Mouse (Mus musculus) limb, embryonic 10.5 days (tissue): ENCODE results near the gene Srgap2. TPM values are rescaled to one million over a fixed set of nuclear protein-coding genes. Genes with fewer than 3 reads are reported as not detected.
"Not testable (repeated sequence)": the region's sequence is repeated elsewhere in the genome, so short reads cannot be mapped to it uniquely, and the experiment has no call there.

Experiments
- DNase-seq: peaks from one replicate; pipeline ENCODE4 v3.0.0-alpha.2; 2017; ENCODE audit warnings: low spot score
- H3K27ac ChIP-seq: fragments of 300-500 bp; sonication (generic); 2 replicates; pipeline ENCODE4 v1.5.1; 2016; ENCODE audit warnings: mild to moderate bottlenecking
- H3K27me3 ChIP-seq: fragments of 300-500 bp; sonication (generic); 2 replicates; pipeline ENCODE4 v1.6.1; 2016; ENCODE audit warnings: low read depth, mild to moderate bottlenecking; ENCODE audit not compliant: poor library complexity, severe bottlenecking
- H3K36me3 ChIP-seq: fragments of 300-500 bp; sonication (generic); 2 replicates; pipeline ENCODE4 v1.6.1; 2016; ENCODE audit warnings: mild to moderate bottlenecking, moderate library complexity
- H3K4me1 ChIP-seq: fragments of 300-500 bp; sonication (generic); 2 replicates; pipeline ENCODE4 v1.6.1; 2016
- H3K4me3 ChIP-seq: fragments of 300-500 bp; sonication (generic); 2 replicates; pipeline ENCODE4 v1.5.1; 2016; ENCODE audit warnings: mild to moderate bottlenecking, moderate library complexity
- H3K9me3 ChIP-seq: fragments of 300-500 bp; sonication (generic); replicated peaks from 2 replicates; pipeline ENCODE4 v1.6.1; 2016; ENCODE audit warnings: mild to moderate bottlenecking
- WGBS: fragments of 180-500 bp; shearing (Covaris S2); methylation state at CpG from one replicate; pipeline ENCODE4 v1.1.7; 2016; 5-methylcytosine and 5-hydroxymethylcytosine counted together
- polyA plus RNA-seq: library from polyadenylated mRNA; unstranded; fragments of >200 nt; fragmentation: Nextera tagmentation; extraction: Ambion mirVana; gene quantifications from 2 replicates; pipeline ENCODE4 v1.2.1, GENCODE M21; 2016

Srgap2 gene
- polyA plus RNA-seq, 1 experiment from 2014 or later = 17.2 TPM

DNA sequence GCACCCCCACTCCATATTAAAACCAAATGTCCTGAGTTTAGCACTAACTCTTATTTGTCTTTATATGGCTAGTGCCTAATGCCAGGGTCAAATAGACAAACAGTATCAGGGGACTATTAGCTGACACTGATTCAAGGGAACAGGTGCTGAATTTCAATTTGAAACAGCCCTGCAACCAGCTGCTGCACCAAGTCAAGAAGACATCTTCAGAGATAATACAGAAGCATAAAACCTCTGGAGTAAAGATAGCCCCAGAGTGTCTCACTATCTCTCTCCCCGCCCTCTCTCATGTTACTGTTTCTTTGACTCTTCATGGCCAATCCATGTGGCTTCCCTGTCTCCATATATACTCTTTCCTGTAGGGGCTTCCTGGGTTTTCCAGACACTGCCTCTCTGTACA lies 167.5 kb downstream of the Srgap2 start:
- H3K4me1 ChIP-seq = peaks cover 5% of the 10 kb centered on the region
- H3K9me3 ChIP-seq = no peaks in the 10 kb centered on the region
- WGBS = 97% methylated on average over 1 of the region's 1 CpGs
- no peaks in the 10 kb centered on the region for H3K27me3 ChIP-seq
- no peak overlapping the region for H3K4me3 ChIP-seq
- H3K36me3 ChIP-seq = peaks cover 47% of the 10 kb centered on the region
- H3K27ac ChIP-seq = no peak overlapping the region
- no peak for DNase-seq

DNA sequence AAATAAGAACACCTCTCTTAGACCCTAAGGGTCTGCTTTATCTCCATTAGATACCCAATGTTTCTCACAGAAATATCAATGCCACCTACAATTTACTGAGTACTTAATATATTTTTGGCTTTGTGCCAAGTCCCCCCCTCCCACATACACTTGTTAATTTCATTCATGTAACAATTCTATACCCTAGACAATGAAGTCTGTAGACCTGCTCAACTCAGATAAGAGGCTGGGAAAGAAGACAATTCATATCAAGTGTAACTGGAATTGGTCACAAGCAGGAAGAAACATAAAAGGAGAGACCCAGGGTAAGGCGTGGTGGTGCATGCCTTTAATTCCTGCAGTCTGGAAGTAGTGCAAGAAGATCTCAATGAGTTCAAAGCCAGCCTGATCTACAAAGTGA lies 169.9 kb downstream of the Srgap2 start:
- Histone ChIP-seq H3K36me3 (peaks cover 40% of the 10 kb centered on the region), H3K27me3 (no peaks in the 10 kb centered on the region), H3K27ac (no peak overlapping the region), H3K4me3 (no peak overlapping the region), H3K9me3 (no peaks in the 10 kb centered on the region), H3K4me1 (peaks cover 5% of the 10 kb centered on the region)
- no peak for DNase-seq
- WGBS = 100% methylated on average over 1 of the region's 1 CpGs

DNA sequence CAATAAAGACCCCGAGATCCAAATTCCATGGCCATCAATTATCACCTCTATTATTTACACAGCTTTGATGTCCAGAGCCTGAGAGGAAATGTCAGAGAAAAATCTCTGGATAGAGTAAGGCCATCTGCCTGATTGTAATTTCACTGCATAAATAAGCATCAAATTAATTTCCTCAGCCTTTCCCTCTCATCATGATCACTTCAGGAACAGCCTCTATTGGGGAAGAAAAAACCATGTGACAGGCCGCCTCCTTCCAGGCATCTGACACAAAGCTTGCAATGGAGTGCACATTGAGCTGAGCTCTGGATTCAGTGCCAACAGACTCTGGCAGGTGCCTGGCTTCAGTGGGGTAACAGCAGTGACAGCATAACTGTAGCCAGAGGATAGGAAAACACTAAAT lies 175.7 kb downstream of the Srgap2 start:
- Histone ChIP-seq H3K27ac (no peak overlapping the region), H3K4me3 (no peak overlapping the region), H3K36me3 (peaks cover 66% of the 10 kb centered on the region), H3K4me1 (no peaks in the 10 kb centered on the region), H3K27me3 (no peaks in the 10 kb centered on the region), H3K9me3 (no peaks in the 10 kb centered on the region)
- no peak for DNase-seq
- 80% methylated on average over 2 of the region's 2 CpGs for WGBS

DNA sequence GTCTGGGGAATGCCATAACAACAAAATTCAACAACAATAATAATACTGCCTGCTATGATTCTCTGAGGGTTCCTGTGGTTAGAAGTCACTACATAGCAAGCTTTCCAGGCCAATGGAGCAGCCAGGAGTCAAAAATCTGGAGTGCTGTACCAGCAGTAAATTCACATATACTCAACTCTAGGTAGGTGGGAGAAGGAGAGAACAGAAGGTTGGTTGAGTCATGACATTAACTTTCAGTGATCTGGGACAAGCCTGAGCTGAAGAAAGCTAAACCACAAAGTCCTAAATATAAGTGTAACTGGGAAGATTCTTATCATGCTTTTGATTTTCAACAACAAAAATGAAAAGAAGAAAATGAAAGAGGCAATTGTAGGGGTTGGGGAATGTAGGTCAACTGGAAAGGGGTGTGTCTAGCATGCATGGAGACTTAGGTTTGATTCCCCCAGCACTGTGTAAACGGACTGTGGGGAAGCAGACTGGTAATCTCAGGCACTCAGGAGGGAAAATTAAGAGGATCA lies 177.1 kb downstream of the Srgap2 start:
- 83% methylated on average over 1 of the region's 1 CpGs for WGBS
- no peak for DNase-seq
- Histone ChIP-seq H3K4me1 (no peaks in the 10 kb centered on the region), H3K36me3 (peaks cover 61% of the 10 kb centered on the region), H3K9me3 (no peaks in the 10 kb centered on the region), H3K27me3 (no peaks in the 10 kb centered on the region), H3K4me3 (no peak overlapping the region), H3K27ac (no peak overlapping the region)

DNA sequence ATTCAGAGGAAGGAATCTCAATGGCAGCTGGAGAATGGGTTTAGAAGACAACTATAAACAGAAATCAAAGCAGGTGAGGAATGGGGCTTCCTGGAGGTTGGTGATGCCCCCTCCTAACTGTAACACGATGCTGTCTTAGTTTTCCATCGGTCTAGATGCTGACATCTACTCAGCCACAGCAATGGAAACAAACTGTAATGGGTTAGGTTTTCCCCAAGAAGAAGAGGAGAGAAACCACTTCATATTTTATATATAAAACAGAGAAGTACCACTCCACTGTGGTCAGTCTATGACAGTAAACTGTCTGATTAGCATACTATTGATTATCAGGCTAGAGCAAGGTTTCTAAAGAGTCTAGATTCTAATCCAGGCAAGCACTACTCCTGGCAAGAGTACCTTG lies 179.4 kb downstream of the Srgap2 start:
- no peak overlapping the region for H3K27ac ChIP-seq
- 81% methylated on average over 2 of the region's 2 CpGs for WGBS
- no peaks in the 10 kb centered on the region for H3K9me3 ChIP-seq
- DNase-seq = no peak
- no peaks in the 10 kb centered on the region for H3K27me3 ChIP-seq
- H3K4me3 ChIP-seq = no peak overlapping the region
- H3K4me1 ChIP-seq = no peaks in the 10 kb centered on the region
- H3K36me3 ChIP-seq = peaks cover 65% of the 10 kb centered on the region

DNA sequence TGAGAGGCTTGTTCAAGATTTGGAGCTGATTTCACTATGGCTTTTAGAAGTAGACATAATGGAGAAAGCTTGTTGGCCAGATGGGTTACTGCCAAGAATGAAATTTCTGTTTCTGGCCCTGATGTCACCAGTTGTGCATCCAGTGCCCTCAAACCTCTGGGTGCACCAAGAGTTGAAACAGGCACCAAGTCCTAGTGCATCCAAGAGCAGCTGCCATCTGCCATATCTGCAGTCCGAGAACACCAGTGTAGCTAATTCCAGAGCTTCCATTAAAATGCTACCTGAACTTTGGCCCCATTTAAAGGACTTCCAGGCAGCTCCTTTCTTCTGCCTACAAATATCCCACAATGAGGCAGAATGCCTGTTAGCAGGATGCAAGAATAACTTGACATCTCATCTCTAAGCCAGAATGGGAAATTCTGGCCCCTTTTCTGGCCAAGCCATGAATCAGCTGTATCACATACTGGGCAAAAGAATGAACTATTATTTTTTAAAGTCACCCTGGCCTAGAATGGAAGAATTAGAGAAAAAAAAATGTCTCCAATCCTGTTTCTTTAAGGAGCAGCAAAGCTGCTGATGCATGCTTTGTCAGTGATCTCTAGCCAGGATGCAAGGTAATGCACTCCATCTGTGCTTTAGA lies 180.1 kb downstream of the Srgap2 start:
- Histone ChIP-seq H3K4me1 (no peaks in the 10 kb centered on the region), H3K27ac (no peak overlapping the region), H3K27me3 (no peaks in the 10 kb centered on the region), H3K4me3 (no peak overlapping the region), H3K9me3 (no peaks in the 10 kb centered on the region), H3K36me3 (peaks cover 63% of the 10 kb centered on the region)
- 66% methylated on average over 1 of the region's 1 CpGs for WGBS
- no peak for DNase-seq

DNA sequence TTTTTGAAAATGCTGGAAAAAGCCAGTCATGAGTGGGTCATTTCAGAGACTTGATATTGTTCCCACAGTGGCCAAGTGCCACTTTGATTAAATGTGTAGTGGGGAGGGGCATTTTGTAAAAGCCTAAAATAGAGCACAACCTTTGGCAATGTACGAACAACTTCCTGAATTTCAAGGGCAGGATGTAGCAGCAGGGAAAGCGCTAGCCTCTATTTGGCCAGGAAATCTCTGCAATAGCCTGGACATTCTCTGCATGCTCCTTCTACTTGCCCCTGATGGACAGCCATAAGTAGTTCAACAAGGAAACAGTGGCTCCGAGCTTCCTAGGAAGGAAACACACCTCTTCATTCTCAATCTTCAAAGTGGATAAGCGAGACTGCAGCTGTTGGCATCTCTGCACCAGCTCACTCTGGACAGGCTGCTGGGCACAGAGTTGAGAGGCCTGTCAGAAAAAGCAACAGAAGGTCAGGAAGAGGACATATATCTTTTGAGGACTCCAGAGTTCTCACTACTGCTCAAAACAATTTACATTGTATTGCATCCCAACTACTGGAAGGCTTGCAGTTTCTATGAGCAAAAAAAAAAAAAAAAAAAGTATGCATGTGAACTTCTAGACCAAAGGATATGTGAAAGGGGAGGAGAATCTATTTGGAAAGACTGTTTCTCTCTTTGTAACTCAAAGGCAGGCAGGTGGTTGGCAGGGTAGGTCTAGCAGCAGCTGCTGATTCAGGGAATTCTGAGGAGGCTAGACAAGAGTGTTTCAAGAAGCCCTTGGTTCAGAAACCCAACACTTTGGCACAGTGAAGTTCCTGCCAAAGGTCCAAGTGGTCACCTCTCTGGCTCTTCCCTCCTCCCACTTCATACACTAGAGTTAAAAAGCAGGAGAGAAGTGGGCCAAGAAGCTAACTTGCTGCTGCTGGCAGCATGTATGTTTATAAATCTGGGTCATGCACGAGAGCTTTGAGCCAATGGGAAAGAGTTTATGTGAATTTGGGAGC lies 181.4 kb downstream of the Srgap2 start:
- Histone ChIP-seq H3K4me3 (no peak overlapping the region), H3K27ac (no peak overlapping the region), H3K4me1 (no peaks in the 10 kb centered on the region), H3K9me3 (no peaks in the 10 kb centered on the region), H3K36me3 (peaks cover 63% of the 10 kb centered on the region), H3K27me3 (no peaks in the 10 kb centered on the region)
- 84% methylated on average over 5 of the region's 5 CpGs for WGBS
- DNase-seq = no peak

DNA sequence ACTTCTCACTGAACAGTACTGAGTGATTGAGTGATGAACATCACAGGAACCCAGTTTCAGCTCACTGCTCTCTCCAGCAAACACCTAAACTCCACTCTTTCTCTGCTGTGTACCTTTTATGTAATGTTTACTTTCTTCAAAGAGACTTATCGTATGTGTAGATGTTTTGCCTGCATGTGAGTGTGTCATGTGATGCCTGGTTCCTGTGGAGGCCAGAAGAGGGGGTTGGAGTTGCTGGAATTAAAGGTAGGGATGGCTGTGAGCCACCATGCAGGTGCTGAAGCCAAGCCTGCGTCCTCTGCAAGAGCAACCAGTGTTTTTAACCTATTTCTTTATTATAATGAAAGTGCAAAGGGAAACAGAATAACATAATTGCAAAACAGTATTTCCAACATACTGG lies 182.5 kb downstream of the Srgap2 start:
- Histone ChIP-seq H3K27me3 (no peaks in the 10 kb centered on the region), H3K4me1 (no peaks in the 10 kb centered on the region), H3K4me3 (no peak overlapping the region), H3K27ac (no peak overlapping the region), H3K9me3 (no peaks in the 10 kb centered on the region), H3K36me3 (peaks cover 57% of the 10 kb centered on the region)
- no peak for DNase-seq
- 86% methylated on average over 2 of the region's 2 CpGs for WGBS

DNA sequence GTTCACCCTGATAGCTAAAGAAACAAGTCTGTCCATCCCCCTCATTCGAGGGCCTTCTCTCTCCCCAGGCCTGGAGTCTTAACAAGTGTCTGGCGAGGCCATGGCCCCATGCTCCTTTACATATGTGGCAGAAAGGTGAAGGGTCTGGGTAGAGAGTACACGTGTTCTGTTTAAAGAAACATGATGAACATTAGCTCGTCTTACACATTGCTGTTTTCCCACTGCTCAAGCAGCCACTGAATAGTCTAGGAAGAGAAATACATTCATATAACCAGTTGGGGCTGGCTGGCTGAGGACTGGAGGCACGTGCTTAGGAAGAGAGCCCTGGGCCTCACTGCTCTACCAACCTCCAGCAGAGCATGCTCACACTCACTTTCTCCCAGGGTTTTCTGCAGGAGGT lies 191.1 kb downstream of the Srgap2 start:
- Histone ChIP-seq H3K4me3 (no peak overlapping the region), H3K36me3 (peaks cover 49% of the 10 kb centered on the region), H3K27ac (no peak overlapping the region), H3K9me3 (no peaks in the 10 kb centered on the region), H3K27me3 (no peaks in the 10 kb centered on the region), H3K4me1 (no peaks in the 10 kb centered on the region)
- WGBS = 85% methylated on average over 5 of the region's 5 CpGs
- DNase-seq = no peak

DNA sequence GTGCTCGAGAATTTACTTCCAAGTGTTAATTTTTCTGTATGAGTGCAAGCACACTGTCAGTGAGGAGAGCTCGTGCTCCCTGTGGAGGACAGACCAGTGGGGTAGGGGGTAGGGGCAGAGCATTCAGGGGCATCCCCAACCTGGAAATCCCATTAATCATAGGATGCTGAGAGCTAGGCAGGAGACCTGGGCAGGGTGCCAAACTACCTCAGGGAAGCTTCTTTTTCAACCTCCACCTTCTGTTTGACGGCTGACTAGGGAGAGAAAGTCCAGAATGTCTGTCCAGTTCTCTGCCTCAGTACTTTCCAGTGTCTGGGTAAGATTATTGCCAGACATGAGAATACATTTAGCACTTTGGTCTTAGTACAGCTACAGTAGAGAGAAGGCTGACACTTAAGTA lies 191.5 kb downstream of the Srgap2 start:
- peaks cover 51% of the 10 kb centered on the region for H3K36me3 ChIP-seq

DNA sequence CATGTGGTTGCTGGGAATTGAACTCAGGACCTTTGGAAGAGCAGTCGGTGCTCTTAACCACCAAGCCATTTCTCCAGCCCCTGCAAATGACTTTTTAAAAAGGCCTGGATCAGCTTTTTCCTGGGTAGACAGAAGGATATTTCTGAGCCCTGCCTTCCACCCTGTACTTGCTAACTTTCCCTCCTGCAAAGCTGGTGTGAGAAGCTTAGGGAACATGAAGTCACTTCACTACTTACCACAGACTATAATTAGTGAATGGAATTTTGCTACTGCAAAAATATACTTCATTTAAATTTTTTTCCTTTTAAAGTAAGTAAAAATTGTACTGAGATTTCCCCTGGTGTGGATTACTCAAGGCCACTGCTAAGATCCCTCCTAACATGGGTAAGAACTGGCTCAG lies 196.0 kb downstream of the Srgap2 start:
- H3K27me3 ChIP-seq = no peaks in the 10 kb centered on the region
- no peaks in the 10 kb centered on the region for H3K4me1 ChIP-seq
- H3K27ac ChIP-seq = no peak overlapping the region
- no peak for DNase-seq
- WGBS = 88% methylated on average over 1 of the region's 1 CpGs
- no peak overlapping the region for H3K4me3 ChIP-seq
- H3K9me3 ChIP-seq = no peaks in the 10 kb centered on the region
- H3K36me3 ChIP-seq = peaks cover 66% of the 10 kb centered on the region

More for the DNA sequence above, 191.5 kb downstream of the Srgap2 start:
- Histone ChIP-seq H3K9me3 (no peaks in the 10 kb centered on the region), H3K4me1 (no peaks in the 10 kb centered on the region), H3K27ac (no peak overlapping the region), H3K27me3 (no peaks in the 10 kb centered on the region), H3K4me3 (no peak overlapping the region)
- no peak for DNase-seq
- 86% methylated on average over 3 of the region's 3 CpGs for WGBS

DNA sequence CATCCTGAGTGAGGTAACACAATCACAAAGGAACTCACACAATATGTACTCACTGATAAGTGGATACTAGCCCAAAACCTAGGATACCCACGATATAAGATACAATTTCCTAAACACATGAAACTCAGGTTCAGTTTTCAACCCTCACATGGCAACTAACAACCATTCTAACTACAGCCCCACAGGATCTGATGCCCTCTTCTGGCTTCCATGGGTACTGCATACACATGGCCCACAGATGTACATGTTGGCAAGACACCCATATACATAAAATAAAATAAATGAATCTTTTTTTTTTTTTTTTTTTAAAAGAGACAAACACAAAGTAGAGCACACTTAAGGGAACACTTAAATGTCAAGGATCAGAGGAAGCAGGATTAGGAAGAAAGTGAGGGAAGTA lies 198.1 kb downstream of the Srgap2 start:
- not testable (repeated sequence) for H3K27me3 ChIP-seq, H3K4me1 ChIP-seq, H3K9me3 ChIP-seq, H3K4me3 ChIP-seq, DNase-seq, H3K27ac ChIP-seq
- 100% methylated on average over 1 of the region's 1 CpGs for WGBS
- H3K36me3 ChIP-seq = peaks cover 62% of the 10 kb centered on the region

DNA sequence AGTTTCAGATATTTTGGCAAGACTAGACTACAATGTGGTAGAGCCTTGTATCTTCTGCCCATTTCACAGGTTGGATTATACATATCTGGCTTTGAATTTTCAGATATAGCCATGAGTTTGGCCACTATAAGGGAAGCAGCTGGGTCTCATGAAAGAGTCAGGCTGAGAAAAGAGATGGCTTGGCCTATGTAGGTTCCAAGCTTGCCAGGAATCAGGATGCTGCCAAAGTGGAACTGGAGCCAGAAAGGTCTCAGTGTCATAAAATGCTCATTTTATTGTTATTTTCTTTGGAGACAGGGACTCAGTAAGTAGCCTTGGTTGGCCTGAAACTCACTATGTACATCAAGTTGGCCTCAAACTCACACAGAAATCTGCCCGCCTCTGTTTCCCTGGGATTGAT lies 200.0 kb downstream of the Srgap2 start:
- Histone ChIP-seq H3K4me1 (no peaks in the 10 kb centered on the region), H3K27ac (no peak overlapping the region), H3K27me3 (no peaks in the 10 kb centered on the region), H3K4me3 (no peak overlapping the region), H3K9me3 (no peaks in the 10 kb centered on the region), H3K36me3 (peaks cover 48% of the 10 kb centered on the region)
- WGBS = 88% methylated on average over 1 of the region's 1 CpGs
- DNase-seq = no peak
